In the genomic region with DNA sequence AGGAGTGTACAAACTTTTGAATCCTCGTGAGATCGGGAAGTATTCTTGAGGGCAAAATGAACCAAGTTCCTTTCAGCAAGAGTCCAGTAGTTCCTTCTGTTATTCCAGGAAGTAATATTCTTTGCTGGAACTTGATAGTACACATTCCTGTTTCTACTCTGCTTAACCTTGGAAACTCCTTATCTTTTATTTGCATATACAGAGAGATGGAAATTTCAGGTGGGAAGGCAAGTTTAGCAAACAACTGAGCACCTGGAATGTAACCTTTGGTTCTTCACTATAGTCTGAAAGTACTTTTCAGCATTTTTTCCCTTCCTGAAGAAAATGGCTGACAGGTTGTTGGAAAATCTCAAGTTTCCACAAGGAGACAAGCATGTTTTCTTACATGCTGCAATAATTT, we compare ENCODE assay signal across 16 mouse cellular contexts. TPM values are rescaled to one million over a fixed set of nuclear protein-coding genes. Genes with fewer than 3 reads are reported as not detected.
A peak's percentile ranks its signal among the peaks of the same experiment; 100 is the strongest.
DNase-seq lines count a peak whose midpoint lies in the region; ATAC-seq and TF ChIP-seq lines count a peak whose summit lies in the region.
"Had no signal": no experiment of that assay in that cellular context is flagged by ENCODE, and none has a peak within 500 bp of the region (broad histone marks: within the 10 kb centered on the region; RNA-seq: fewer than 3 reads in every experiment).

No protein-coding gene starts in this region.

- no peak for TF ChIP-seq POLR2A in ES-Bruce4 (IDR thresholded peaks at IDR 0.05; ENCODE audit: insufficient read depth, low read length)
- no peak for TF ChIP-seq POLR2A in bone marrow macrophage, adult 2 months (IDR thresholded peaks at IDR 0.05; ENCODE audit: borderline replicate concordance, low read depth, low read length)

- peaks cover 12% of the 10 kb centered on the region for H3K36me3 ChIP-seq in kidney, postnatal 0 days (ENCODE audit: insufficient read depth, low read length)
- peaks cover 16% of the 10 kb centered on the region for H3K36me3 ChIP-seq in ES-Bruce4 (ENCODE audit: control insufficient read depth, insufficient read depth, low read length, poor library complexity, severe bottlenecking)
- peaks cover 9% of the 10 kb centered on the region; the same call in 1 of the 2 replicates for H3K36me3 ChIP-seq in macrophage (ENCODE audit: inconsistent target)

- ATAC-seq in kidney, postnatal 0 days (replicated peaks; ENCODE audit: low FRiP score, low read depth), result no peak
- no peak for ATAC-seq in erythroblast, adult 5-6 weeks (replicated peaks; ENCODE audit: low FRiP score, poor library complexity, severe bottlenecking)

- peaks cover 10% of the 10 kb centered on the region; the same call in 1 of the 2 replicates for H3K4me1 ChIP-seq in kidney, postnatal 0 days (replicated peaks; ENCODE audit: insufficient read depth, low read length)
- no peaks in the 10 kb centered on the region for H3K4me1 ChIP-seq in ES-Bruce4 (ENCODE audit: control insufficient read depth, insufficient read depth, low read length)
- H3K4me1 ChIP-seq in bone marrow macrophage, adult 2 months (ENCODE audit: control insufficient read depth, insufficient read depth, low read length), result peaks cover 14% of the 10 kb centered on the region

- H3K4me3 ChIP-seq in kidney, postnatal 0 days (replicated peaks; ENCODE audit: low read depth, low read length), result no peak overlapping the region
- no peak overlapping the region for H3K4me3 ChIP-seq in ES-Bruce4 (ENCODE audit: low read depth, low read length)
- no peak overlapping the region for H3K4me3 ChIP-seq in bone marrow macrophage, adult 2 months (ENCODE audit: insufficient read depth, low read length)
- H3K4me3 ChIP-seq in macrophage (ENCODE audit: inconsistent target), result no peak overlapping the region
- H3K4me3 ChIP-seq: embryonic facial prominence, embryonic 13.5 days; heart, embryonic 12.5 days; hindbrain, embryonic 13.5 days; limb, embryonic 13.5 days; neural tube, embryonic 12.5 days had no signal

- no peak for TF ChIP-seq EP300 in ES-Bruce4 (IDR thresholded peaks at IDR 0.05; ENCODE audit: insufficient read depth, low read depth, low read length)

- peak overlapping the region; percentile 9 for H3K27ac ChIP-seq in kidney, postnatal 0 days
- H3K27ac ChIP-seq in ES-Bruce4 (ENCODE audit: insufficient read depth, low read length) (no peak overlapping the region), macrophage (peak overlapping the region; percentile 88)
- H3K27ac ChIP-seq in bone marrow macrophage, adult 2 months (ENCODE audit: insufficient read depth, low read depth, low read length), result peak overlapping the region; percentile 91
- H3K27ac ChIP-seq: embryonic facial prominence, embryonic 13.5 days; hindbrain, embryonic 13.5 days; limb, embryonic 13.5 days; neural tube, embryonic 12.5 days had no signal

- peaks cover 25% of the 10 kb centered on the region for H3K79me2 ChIP-seq in macrophage (ENCODE audit: inconsistent target)

- no peaks in the 10 kb centered on the region for H3K9me3 ChIP-seq in kidney, postnatal 0 days (replicated peaks; ENCODE audit: low read length)
- H3K9me3 ChIP-seq in ES-Bruce4 (replicated peaks; ENCODE audit: control insufficient read depth, insufficient read depth, low read length, poor library complexity, severe bottlenecking), result no peaks in the 10 kb centered on the region
- H3K9me3 ChIP-seq: embryonic facial prominence, embryonic 13.5 days; heart, embryonic 12.5 days; hindbrain, embryonic 13.5 days; limb, embryonic 13.5 days; neural tube, embryonic 12.5 days had no signal

- WGBS in kidney, postnatal 0 days, result 43% methylated on average over 2 of the region's 2 CpGs
- 14% methylated on average over 1 of the region's 2 CpGs for WGBS in macrophage (ENCODE audit: missing documents)

- TF ChIP-seq CTCF in kidney, postnatal 0 days (IDR thresholded peaks at IDR 0.05; ENCODE audit: low read depth), result no peak
- no peak for TF ChIP-seq CTCF in ES-Bruce4 (IDR thresholded peaks at IDR 0.05; ENCODE audit: low read depth, low read length)
- no peak for TF ChIP-seq CTCF in bone marrow macrophage, adult 2 months (IDR thresholded peaks at IDR 0.05; ENCODE audit: low read depth, low read length)

- no peak overlapping the region for H3K4me2 ChIP-seq in kidney, postnatal 0 days (ENCODE audit: low read length)
- H3K4me2 ChIP-seq: embryonic facial prominence, embryonic 13.5 days; heart, embryonic 12.5 days; hindbrain, embryonic 13.5 days; limb, embryonic 13.5 days; neural tube, embryonic 12.5 days had no signal

- no peaks in the 10 kb centered on the region for H3K27me3 ChIP-seq in kidney, postnatal 0 days (ENCODE audit: insufficient read depth, low read length)
- H3K27me3 ChIP-seq in ES-Bruce4 (ENCODE audit: control insufficient read depth, insufficient read depth, low read length, poor library complexity, severe bottlenecking), result no peaks in the 10 kb centered on the region
- H3K27me3 ChIP-seq: embryonic facial prominence, embryonic 13.5 days; heart, embryonic 12.5 days; hindbrain, embryonic 13.5 days; limb, embryonic 13.5 days; neural tube, embryonic 12.5 days had no signal

- H3K9ac ChIP-seq in kidney, postnatal 0 days (ENCODE audit: low read depth, low read length), result no peak overlapping the region
- H3K9ac ChIP-seq in ES-Bruce4 (ENCODE audit: low read depth, poor library complexity, severe bottlenecking), result 0 out of 2 replicates have a peak overlapping the region, but pooled peaks have one; percentile 20
- H3K9ac ChIP-seq: embryonic facial prominence, embryonic 13.5 days; heart, embryonic 12.5 days; hindbrain, embryonic 13.5 days; limb, embryonic 13.5 days; neural tube, embryonic 12.5 days had no signal

- no peak for DNase-seq in kidney, postnatal 0 days (ENCODE audit: low spot score)
- DNase-seq in kidney, postnatal 25 days, result no peak
- DNase-seq in adrenal gland, postnatal 4 days (ENCODE audit: low spot score in 2 of 2), result no peak
- DNase-seq: cerebellum, adult 11 months; gastrocnemius, postnatal 14 days; kidney, adult 9 months; right cerebral cortex, postnatal 25 days had no signal

RNA-seq across cellular contexts. Expression of a gene that starts 2.3 kb away (rescaled TPM):
- polyA plus RNA-seq in kidney, postnatal 0 days (2015; fragmentation: Nextera tagmentation; extraction: Ambion mirVana), result 29.3 and 38.3 TPM in 2 replicates
- polyA plus RNA-seq in ES-Bruce4 (2011; ENCODE audit: insufficient read depth, insufficient read length, low read depth, missing spikeins) (82.6 and 90.1 TPM in 2 replicates), macrophage (2018) (2.5 to 10.0 TPM (median 6.6 TPM) in 3 replicates)
- polyA plus RNA-seq in bone marrow macrophage, adult 2 months (2012; ENCODE audit: insufficient read depth, insufficient read length, missing spikeins), result 23.1 and 26.2 TPM in 2 replicates
- 10 to 100 TPM in 3 of 26 experiments, 1 to 10 TPM in 21, under 1 TPM in 2; 0.70 to 12.5 (median 3.3) TPM for total RNA-seq in macrophage (2018; cell fraction: chromatin; rRNA removed)
- 1 to 10 TPM in 22 of 26 experiments, under 1 TPM in 4; 0.52 to 4.7 (median 2.2) TPM for total RNA-seq in macrophage (2018; cell fraction: cytosol; rRNA removed)
- 10 to 100 TPM in 1 of 26 experiments, 1 to 10 TPM in 20, under 1 TPM in 5; 0.78 to 21.6 (median 2.0) TPM for total RNA-seq in macrophage (2018; cell fraction: nucleus; rRNA removed)
- 36.2 and 37.9 TPM in 2 replicates for total RNA-seq in erythroblast, adult 5-6 weeks (2015; ENCODE audit: low replicate concordance)
- 23.9 and 53.4 TPM in 2 replicates for total RNA-seq in erythroblast, adult 5-6 weeks (2017; ENCODE audit: low replicate concordance)
- 10 to 100 TPM; 14.5 to 18.2 TPM for total RNA-seq in adrenal gland, postnatal 4 days (2021)

RNA-seq across cellular contexts. Expression of a gene that starts 16.0 kb away (rescaled TPM):
- polyA plus RNA-seq in kidney, postnatal 0 days (2015; fragmentation: Nextera tagmentation; extraction: Ambion mirVana), result 13.1 and 13.3 TPM in 2 replicates
- 11.2 and 12.0 TPM in 2 replicates for polyA plus RNA-seq in ES-Bruce4 (2011; ENCODE audit: insufficient read depth, insufficient read length, low read depth, missing spikeins)
- 14.4 and 16.4 TPM in 2 replicates for polyA plus RNA-seq in bone marrow macrophage, adult 2 months (2012; ENCODE audit: insufficient read depth, insufficient read length, missing spikeins)
- 10 to 100 TPM in 25 of 26 experiments, 1 to 10 TPM in 1; 7.7 to 46.7 (median 22.5) TPM for total RNA-seq in macrophage (2018; cell fraction: chromatin; rRNA removed)
- 1 to 10 TPM; 2.9 to 8.0 (median 5.0) TPM for total RNA-seq in macrophage (2018; cell fraction: cytosol; rRNA removed)
- 10 to 100 TPM in 20 of 26 experiments, 1 to 10 TPM in 6; 5.9 to 37.1 (median 13.9) TPM for total RNA-seq in macrophage (2018; cell fraction: nucleus; rRNA removed)
- polyA plus RNA-seq in macrophage (2018), result 3.7 to 8.9 TPM (median 7.3 TPM) in 3 replicates
- 1.7 and 20.2 TPM in 2 replicates for total RNA-seq in erythroblast, adult 5-6 weeks (2015; ENCODE audit: low replicate concordance)
- total RNA-seq in erythroblast, adult 5-6 weeks (2017; ENCODE audit: low replicate concordance), result 8.6 and 19.3 TPM in 2 replicates
- total RNA-seq in adrenal gland, postnatal 4 days (2021), result 10 to 100 TPM; 14.7 to 16.8 TPM
